In genomic region chr10:7070100-7070835, GRCm38 (mm10) we compare ENCODE assay signal across 20 mouse cellular contexts. TPM values are rescaled to one million over a fixed set of nuclear protein-coding genes. Genes with fewer than 3 reads are reported as not detected.
DNase-seq lines count a peak whose midpoint lies in the region; ATAC-seq and TF ChIP-seq lines count a peak whose summit lies in the region.
"Had no signal": no experiment of that assay in that cellular context is flagged by ENCODE, and none has a peak within 500 bp of the region (broad histone marks: within the 10 kb centered on the region; RNA-seq: fewer than 3 reads in every experiment).

No protein-coding gene starts in this region.

- 42% methylated on average over 8 of the region's 8 CpGs for WGBS in forebrain, embryonic 14.5 days
- 57% methylated on average over 8 of the region's 8 CpGs for WGBS in hindbrain, postnatal 0 days
- WGBS in neural tube, embryonic 12.5 days = 62% methylated on average over 8 of the region's 8 CpGs

- no peak for TF ChIP-seq CTCF in hindbrain, postnatal 0 days (IDR thresholded peaks at IDR 0.05; ENCODE audit: low read depth)

- DNase-seq in R1 (ENCODE audit: low read depth, low spot score) = peak; percentile 16
- DNase-seq in forebrain, embryonic 14.5 days (ENCODE audit: low spot score) = peak; percentile 38
- DNase-seq in hindbrain, postnatal 0 days (ENCODE audit: low spot score) = peak; percentile 12
- no peak for DNase-seq in cerebellum, adult 18-20 months
- no peak for DNase-seq in urinary bladder, postnatal 4 days (ENCODE audit: low spot score in 2 of 2)
- DNase-seq: cerebellum, adult 11 months; cerebellum, postnatal 36 days; gastrocnemius, adult 2 months; heart, adult 11 months; kidney, adult 2 months; lung, postnatal 14 days; thymus, postnatal 36 days had no signal

- no peak overlapping the region for H3K4me3 ChIP-seq in forebrain, embryonic 14.5 days (ENCODE audit: low read depth, low read length)
- no peak overlapping the region for H3K4me3 ChIP-seq in hindbrain, postnatal 0 days (ENCODE audit: low read length)
- no peak overlapping the region for H3K4me3 ChIP-seq in neural tube, embryonic 12.5 days
- H3K4me3 ChIP-seq: embryonic facial prominence, embryonic 10.5 days; erythroblast, embryonic 14.5 days; gastrocnemius, adult 2 months; heart, embryonic 15.5 days; limb, embryonic 13.5 days; myocyte had no signal

- no peaks in the 10 kb centered on the region for H3K4me1 ChIP-seq in forebrain, embryonic 14.5 days (ENCODE audit: control insufficient read depth, insufficient read depth, low read length)
- H3K4me1 ChIP-seq in hindbrain, postnatal 0 days (ENCODE audit: insufficient read depth, low read length) = no peaks in the 10 kb centered on the region
- H3K4me1 ChIP-seq in neural tube, embryonic 12.5 days = no peaks in the 10 kb centered on the region
- H3K4me1 ChIP-seq: embryonic facial prominence, embryonic 10.5 days; heart, embryonic 15.5 days; limb, embryonic 13.5 days had no signal

- H3K9ac ChIP-seq in forebrain, embryonic 14.5 days (ENCODE audit: low read length) = no peak overlapping the region
- H3K9ac ChIP-seq in hindbrain, postnatal 0 days (replicated peaks; ENCODE audit: low read length) = no peak overlapping the region
- H3K9ac ChIP-seq in neural tube, embryonic 12.5 days = no peak overlapping the region
- H3K9ac ChIP-seq: heart, embryonic 15.5 days; limb, embryonic 13.5 days had no signal

- no peaks in the 10 kb centered on the region for H3K36me3 ChIP-seq in forebrain, embryonic 14.5 days (ENCODE audit: control insufficient read depth, insufficient read depth, low read length)
- no peaks in the 10 kb centered on the region for H3K36me3 ChIP-seq in hindbrain, postnatal 0 days (ENCODE audit: insufficient read depth, low read length)
- H3K36me3 ChIP-seq in neural tube, embryonic 12.5 days = no peaks in the 10 kb centered on the region
- H3K36me3 ChIP-seq: embryonic facial prominence, embryonic 10.5 days; heart, embryonic 15.5 days; limb, embryonic 13.5 days had no signal

- ATAC-seq in forebrain, embryonic 14.5 days = peak; percentile 69; the same call in 1 of the 2 replicates
- ATAC-seq in hindbrain, postnatal 0 days = peak; percentile 66
- ATAC-seq in neural tube, embryonic 12.5 days (ENCODE audit: low FRiP score, low read depth) = peak; percentile 63; the same call in 1 of the 2 replicates
- no peak for ATAC-seq in megakaryocyte progenitor cell, adult 5-6 weeks (replicated peaks; ENCODE audit: poor library complexity)

- H3K27me3 ChIP-seq in forebrain, embryonic 14.5 days (replicated peaks; ENCODE audit: control insufficient read depth, insufficient read depth, low read length) = no peaks in the 10 kb centered on the region
- no peaks in the 10 kb centered on the region for H3K27me3 ChIP-seq in hindbrain, postnatal 0 days (ENCODE audit: insufficient read depth, low read length)
- H3K27me3 ChIP-seq in neural tube, embryonic 12.5 days (replicated peaks) = no peaks in the 10 kb centered on the region
- H3K27me3 ChIP-seq: heart, embryonic 15.5 days; limb, embryonic 13.5 days had no signal

- H3K4me2 ChIP-seq in forebrain, embryonic 14.5 days (ENCODE audit: low read length) = no peak overlapping the region
- no peak overlapping the region for H3K4me2 ChIP-seq in hindbrain, postnatal 0 days (ENCODE audit: low read depth, low read length)
- H3K4me2 ChIP-seq in neural tube, embryonic 12.5 days (replicated peaks) = no peak overlapping the region
- H3K4me2 ChIP-seq: heart, embryonic 15.5 days; limb, embryonic 13.5 days had no signal

- H3K27ac ChIP-seq in forebrain, embryonic 14.5 days (ENCODE audit: low read depth, low read length) = no peak overlapping the region
- H3K27ac ChIP-seq in hindbrain, postnatal 0 days = no peak overlapping the region
- no peak overlapping the region for H3K27ac ChIP-seq in neural tube, embryonic 12.5 days
- H3K27ac ChIP-seq: embryonic facial prominence, embryonic 10.5 days; gastrocnemius, adult 2 months; heart, embryonic 15.5 days; limb, embryonic 13.5 days had no signal

- no peaks in the 10 kb centered on the region for H3K9me3 ChIP-seq in forebrain, embryonic 14.5 days (replicated peaks; ENCODE audit: control insufficient read depth, low read length)
- H3K9me3 ChIP-seq in hindbrain, postnatal 0 days (ENCODE audit: low read length) = no peaks in the 10 kb centered on the region
- H3K9me3 ChIP-seq in neural tube, embryonic 12.5 days = no peaks in the 10 kb centered on the region
- H3K9me3 ChIP-seq: embryonic facial prominence, embryonic 10.5 days; heart, embryonic 15.5 days; limb, embryonic 13.5 days had no signal

RNA-seq across cellular contexts. Expression of gene Ipcef1, which starts 18.0 kb away (rescaled TPM):
- 1.1 and 2.0 TPM in 2 replicates for polyA plus RNA-seq in forebrain, embryonic 14.5 days (2014; fragmentation: Nextera tagmentation; extraction: Ambion mirVana)
- 8.5 and 12.2 TPM in 2 replicates for total RNA-seq in hindbrain, postnatal 0 days (2014; rRNA removed)
- polyA plus RNA-seq in hindbrain, postnatal 0 days (2015; fragmentation: Nextera tagmentation; extraction: Ambion mirVana) = 2.7 and 3.0 TPM in 2 replicates
- polyA plus RNA-seq in neural tube, embryonic 12.5 days (2016; fragmentation: Nextera tagmentation; extraction: Ambion mirVana) = 0.42 and 0.61 TPM in 2 replicates
- total RNA-seq in megakaryocyte progenitor cell, adult 5-6 weeks (2015) = 3.6 and 7.5 TPM in 2 replicates
- total RNA-seq in megakaryocyte progenitor cell, adult 5-6 weeks (2017) = 3.6 and 6.1 TPM in 2 replicates
- total RNA-seq: gastrocnemius, adult 2 months had no signal
- polyA plus RNA-seq: C2C12, myocyte had no signal

Comparison
In these comparisons a context has a peak if more than half of its experiments do, and no peak if none do; other contexts are left out.
1. DNase-seq: peak in R1 (single experiment), forebrain, embryonic 14.5 days (single experiment) and hindbrain, postnatal 0 days (single experiment); none in cerebellum, adult 18-20 months (0 of 2) and urinary bladder, postnatal 4 days (0 of 2).